Comparison of ENCODE assay signal across 20 mouse cellular contexts in the genomic region with DNA sequence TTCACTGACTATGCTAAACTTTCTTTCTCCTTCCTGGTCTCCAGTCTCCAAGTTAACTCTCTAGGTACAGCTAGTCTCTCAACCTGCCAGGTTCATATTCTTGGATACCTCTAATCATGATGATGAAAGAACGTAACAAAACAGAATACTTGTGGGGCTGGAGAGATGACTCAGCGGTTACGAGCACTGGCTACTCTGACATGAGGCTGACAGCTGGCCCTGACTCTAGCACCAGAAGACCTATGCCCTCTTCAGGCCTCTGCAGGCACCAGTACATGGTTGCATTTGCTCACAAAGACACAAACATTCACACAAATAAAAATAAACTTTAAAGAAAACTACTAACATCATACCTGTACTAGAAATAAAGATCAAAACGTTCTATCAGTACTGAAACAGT.
DNase-seq lines count a peak whose midpoint lies in the region; ATAC-seq and TF ChIP-seq lines count a peak whose summit lies in the region.
"Had no signal": no experiment of that assay in that cellular context is flagged by ENCODE, and none has a peak within 500 bp of the region (broad histone marks: within the 10 kb centered on the region; RNA-seq: fewer than 3 reads in every experiment).

No protein-coding gene starts in this region.

- H3K27me3 ChIP-seq in heart, embryonic 12.5 days (replicated peaks): no peaks in the 10 kb centered on the region
- no peaks in the 10 kb centered on the region for H3K27me3 ChIP-seq in liver, embryonic 12.5 days (replicated peaks)
- no peaks in the 10 kb centered on the region for H3K27me3 ChIP-seq in midbrain, postnatal 0 days (ENCODE audit: insufficient read depth, low read length)
- H3K27me3 ChIP-seq: embryonic facial prominence, embryonic 15.5 days; forebrain, embryonic 12.5 days; intestine, embryonic 15.5 days had no signal

- no peak overlapping the region for H3K27ac ChIP-seq in heart, embryonic 12.5 days (ENCODE audit: poor library complexity, severe bottlenecking)
- H3K27ac ChIP-seq in liver, embryonic 12.5 days: 0 out of 2 replicates have a peak overlapping the region, but pooled peaks have one; percentile 4
- no peak overlapping the region for H3K27ac ChIP-seq in midbrain, postnatal 0 days (ENCODE audit: low read depth, low read length)
- H3K27ac ChIP-seq: embryonic facial prominence, embryonic 15.5 days; forebrain, embryonic 12.5 days; gastrocnemius, adult 2 months; heart, adult 2 months; hindbrain, embryonic 10.5 days; hindbrain, embryonic 14.5 days; intestine, embryonic 15.5 days had no signal

- peaks cover 16% of the 10 kb centered on the region for H3K4me1 ChIP-seq in heart, embryonic 12.5 days (replicated peaks)
- H3K4me1 ChIP-seq in liver, embryonic 12.5 days: peaks cover 16% of the 10 kb centered on the region
- no peaks in the 10 kb centered on the region for H3K4me1 ChIP-seq in midbrain, postnatal 0 days (ENCODE audit: insufficient read depth, low read length)
- H3K4me1 ChIP-seq: embryonic facial prominence, embryonic 15.5 days; forebrain, embryonic 12.5 days; hindbrain, embryonic 10.5 days; intestine, embryonic 15.5 days had no signal

- no peak for TF ChIP-seq CTCF in midbrain, postnatal 0 days (IDR thresholded peaks at IDR 0.05)

- no peaks in the 10 kb centered on the region for H3K9me3 ChIP-seq in heart, embryonic 12.5 days (replicated peaks)
- no peaks in the 10 kb centered on the region for H3K9me3 ChIP-seq in liver, embryonic 12.5 days (replicated peaks)
- no peaks in the 10 kb centered on the region for H3K9me3 ChIP-seq in midbrain, postnatal 0 days (ENCODE audit: low read length)
- H3K9me3 ChIP-seq: embryonic facial prominence, embryonic 15.5 days; forebrain, embryonic 12.5 days; hindbrain, embryonic 10.5 days; intestine, embryonic 15.5 days had no signal

- no peak overlapping the region for H3K4me2 ChIP-seq in heart, embryonic 12.5 days
- no peak overlapping the region for H3K4me2 ChIP-seq in liver, embryonic 12.5 days
- H3K4me2 ChIP-seq in midbrain, postnatal 0 days (ENCODE audit: low read depth, low read length, poor library complexity, severe bottlenecking): no peak overlapping the region
- H3K4me2 ChIP-seq: embryonic facial prominence, embryonic 15.5 days; forebrain, embryonic 12.5 days; heart, embryonic 11.5 days; hindbrain, embryonic 14.5 days; intestine, embryonic 15.5 days had no signal

- no peaks in the 10 kb centered on the region for H3K36me3 ChIP-seq in heart, embryonic 12.5 days
- H3K36me3 ChIP-seq in liver, embryonic 12.5 days: no peaks in the 10 kb centered on the region
- no peaks in the 10 kb centered on the region for H3K36me3 ChIP-seq in midbrain, postnatal 0 days (ENCODE audit: insufficient read depth, low read length)
- H3K36me3 ChIP-seq: embryonic facial prominence, embryonic 15.5 days; forebrain, embryonic 12.5 days; hindbrain, embryonic 10.5 days; intestine, embryonic 15.5 days had no signal

- no peak overlapping the region for H3K9ac ChIP-seq in heart, embryonic 12.5 days
- H3K9ac ChIP-seq in liver, embryonic 12.5 days: no peak overlapping the region
- H3K9ac ChIP-seq in midbrain, postnatal 0 days (replicated peaks; ENCODE audit: low read length, poor library complexity, severe bottlenecking): no peak overlapping the region
- H3K9ac ChIP-seq: embryonic facial prominence, embryonic 15.5 days; forebrain, embryonic 12.5 days; forebrain, postnatal 0 days; hindbrain, embryonic 14.5 days; intestine, embryonic 15.5 days had no signal

- peak; percentile 31 to 66 for DNase-seq in adrenal gland, adult (ENCODE audit: inconsistent age in 2 of 2, low spot score in 1 of 2)
- DNase-seq in adrenal gland, postnatal 4 days (ENCODE audit: low spot score in 2 of 2): no peak
- DNase-seq in heart, adult 11 months: peak; percentile 14
- peak; percentile 46 for DNase-seq in 416B (ENCODE audit: low read depth)
- DNase-seq in midbrain, postnatal 0 days (ENCODE audit: low spot score): no peak
- DNase-seq in gastrocnemius, postnatal 10 days: no peak
- DNase-seq: cerebellum, adult 2 months; cerebellum, postnatal 10 days; forebrain, postnatal 0 days; gastrocnemius, adult 2 months; heart, adult 2 months; kidney, adult 18-20 months had no signal

- H3K4me3 ChIP-seq in heart, embryonic 12.5 days: no peak overlapping the region
- no peak overlapping the region for H3K4me3 ChIP-seq in liver, embryonic 12.5 days
- H3K4me3 ChIP-seq in midbrain, postnatal 0 days (ENCODE audit: low read depth, low read length): no peak overlapping the region
- H3K4me3 ChIP-seq: embryonic facial prominence, embryonic 15.5 days; forebrain, embryonic 12.5 days; gastrocnemius, adult 2 months; heart, adult 2 months; hindbrain, embryonic 10.5 days; intestine, embryonic 15.5 days had no signal

- no peak for ATAC-seq in heart, embryonic 12.5 days (ENCODE audit: insufficient number of reproducible peaks, low FRiP score)
- ATAC-seq in liver, embryonic 12.5 days: 0 out of 2 replicates have a peak, but pooled peaks have one; percentile 35
- no peak for ATAC-seq in midbrain, postnatal 0 days (ENCODE audit: low FRiP score)
- ATAC-seq: forebrain, postnatal 0 days; intestine, embryonic 15.5 days had no signal

- 85% methylated on average over 4 of the region's 4 CpGs for WGBS in heart, embryonic 12.5 days
- 71% methylated on average over 4 of the region's 4 CpGs for WGBS in liver, embryonic 12.5 days (ENCODE audit: insufficient replicate concordance)
- 87% methylated on average over 4 of the region's 4 CpGs for WGBS in midbrain, postnatal 0 days

Comparison
In these comparisons a context has a peak if more than half of its experiments do, and no peak if none do; other contexts are left out.
1. DNase-seq: peak in adrenal gland, adult (2 of 2), heart, adult 11 months (single experiment) and 416B (single experiment); none in adrenal gland, postnatal 4 days (0 of 2), midbrain, postnatal 0 days (single experiment) and gastrocnemius, postnatal 10 days (single experiment).